Mouse (Mus musculus): Measurements from ENCODE around the gene Ddias. TPM values are rescaled to one million over a fixed set of nuclear protein-coding genes. Genes with fewer than 3 reads are reported as not detected.
"Not testable (repeated sequence)": the region's sequence is repeated elsewhere in the genome, so short reads cannot be mapped to it uniquely, and the experiment has no call there.

Ddias gene
- total RNA-seq (2021), result 1 to 10 TPM; 1.8 to 2.0 TPM
- long read RNA-seq, partial matches to known transcripts, result 0 of 3 reads
- long read RNA-seq, other reads (novel, unspliced or antisense), result 0 of 3 reads

- peak; percentile 98 for DNase-seq (ENCODE audit: low spot score in 2 of 2)
Observed at GRCm38 (mm10) chr7:92874116-92874675, at the start of gene Ddias, which contains the start of gene Prcp. Ddias (minus strand) TSS chr7:92874247. Prcp (plus strand) TSS chr7:92874470.

- DNase-seq (ENCODE audit: low spot score in 2 of 2), result no peak
Observed at GRCm38 (mm10) chr7:92920857-92921172, 46.8 kb upstream of the Ddias start.

- no peak for DNase-seq (ENCODE audit: low spot score in 2 of 2)
Observed at GRCm38 (mm10) chr7:92920172-92920856, 46.3 kb upstream of the Ddias start.

GRCm38 (mm10) chr7:92904285-92904684 lies 30.2 kb upstream of the Ddias start:
- DNase-seq (ENCODE audit: low spot score in 2 of 2), result not testable (repeated sequence)

GRCm38 (mm10) chr7:92903360-92904038 lies 29.5 kb upstream of the Ddias start:
- peak; percentile 46 to 71 for DNase-seq (ENCODE audit: low spot score in 2 of 2)

- DNase-seq (ENCODE audit: low spot score in 2 of 2), result peak in 1 of 2 experiments; percentile 33
Observed at GRCm38 (mm10) chr7:92897021-92897420, 23.0 kb upstream of the Ddias start.

DNA sequence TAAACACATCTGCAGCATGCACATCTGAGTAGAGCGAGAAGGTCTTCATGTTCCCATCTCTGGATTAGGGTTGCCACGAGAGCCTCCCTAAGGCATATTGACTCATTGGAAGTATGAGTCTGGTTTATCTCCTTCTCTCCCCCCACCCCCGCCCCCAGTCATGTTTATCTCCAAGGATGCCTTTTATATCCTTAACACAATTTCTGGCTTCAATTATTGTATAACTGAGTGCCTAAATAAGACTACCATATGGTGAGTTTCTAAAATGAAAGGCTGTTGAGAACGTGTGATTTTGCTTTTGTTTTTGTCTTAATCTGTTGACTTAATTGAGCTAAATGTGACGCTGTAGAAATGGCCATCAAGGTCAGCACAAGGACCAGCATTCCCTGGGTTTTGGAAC lies 22.0 kb upstream of the Ddias start:
- DNase-seq (ENCODE audit: low spot score in 2 of 2), result no peak

DNA sequence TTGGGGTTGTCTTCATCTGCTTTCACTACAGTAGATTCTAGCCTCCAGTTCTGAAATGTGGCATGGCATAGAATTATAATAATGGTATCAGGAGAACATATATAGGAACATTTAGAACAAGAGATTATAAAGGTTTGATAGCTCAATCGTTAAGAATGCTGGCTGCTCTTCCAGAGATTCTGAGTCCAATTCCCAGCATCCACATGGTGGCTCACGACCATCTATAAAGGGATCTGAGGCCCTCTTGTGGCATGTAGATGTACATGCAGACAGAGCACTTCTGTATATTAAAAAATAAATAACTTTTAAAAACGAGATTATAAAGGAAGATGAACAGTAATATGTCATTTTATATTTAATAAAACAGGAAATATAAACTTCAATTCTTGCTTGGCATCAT lies 19.4 kb upstream of the Ddias start:
- DNase-seq (ENCODE audit: low spot score in 2 of 2), result no peak

DNA sequence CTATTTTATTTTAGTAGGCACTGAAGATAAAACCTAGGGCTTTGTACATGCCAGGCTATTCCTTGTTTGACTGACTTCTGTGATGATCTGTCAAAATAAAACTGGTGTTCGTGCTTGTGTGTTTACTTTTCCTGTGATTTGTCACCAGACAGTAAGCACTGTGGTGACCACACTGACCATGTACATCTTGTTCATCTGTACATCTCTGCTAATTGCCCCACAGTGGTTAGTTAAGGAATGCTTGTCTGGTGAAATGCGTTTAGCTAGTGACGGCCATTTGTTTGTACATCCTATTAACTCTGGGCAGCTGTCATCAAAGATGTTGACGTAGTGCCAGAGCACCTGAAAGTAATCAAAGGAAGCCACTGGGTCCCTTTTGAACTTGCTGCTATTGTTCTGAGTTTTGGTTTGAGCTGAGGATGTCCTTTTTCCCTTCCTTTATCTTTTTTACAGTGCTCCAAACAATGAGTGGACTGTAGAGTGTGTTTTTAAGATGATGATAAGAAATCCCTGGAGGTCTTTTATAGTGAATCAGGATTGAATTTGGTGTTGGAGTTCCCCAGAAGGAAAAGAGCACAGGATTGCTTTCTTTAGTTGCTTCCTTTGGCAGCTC lies 16.7 kb upstream of the Ddias start:
- DNase-seq (ENCODE audit: low spot score in 2 of 2), result no peak

- no peak for DNase-seq (ENCODE audit: low spot score in 2 of 2)
Observed at GRCm38 (mm10) chr7:92890211-92890610, 16.2 kb upstream of the Ddias start.

DNA sequence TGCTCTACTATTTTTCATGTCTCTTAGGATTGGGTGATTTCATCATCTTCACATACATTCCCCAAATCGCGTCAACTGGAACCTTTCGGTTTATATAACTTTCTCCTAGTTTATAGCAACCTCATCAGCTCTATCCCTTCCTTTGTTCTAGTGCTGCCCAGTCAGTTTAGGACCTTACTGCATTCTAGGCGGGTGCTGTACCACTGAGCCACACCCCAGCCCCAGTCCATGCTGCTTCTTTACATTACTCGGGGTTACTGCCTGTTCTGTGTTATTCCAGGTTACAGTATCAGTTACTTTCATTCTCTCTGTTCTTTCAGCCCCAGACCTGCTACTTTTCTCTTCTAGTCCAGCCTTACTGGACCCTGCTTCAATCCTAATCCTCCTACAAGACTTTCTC lies 13.2 kb upstream of the Ddias start:
- no peak for DNase-seq (ENCODE audit: low spot score in 2 of 2)

DNA sequence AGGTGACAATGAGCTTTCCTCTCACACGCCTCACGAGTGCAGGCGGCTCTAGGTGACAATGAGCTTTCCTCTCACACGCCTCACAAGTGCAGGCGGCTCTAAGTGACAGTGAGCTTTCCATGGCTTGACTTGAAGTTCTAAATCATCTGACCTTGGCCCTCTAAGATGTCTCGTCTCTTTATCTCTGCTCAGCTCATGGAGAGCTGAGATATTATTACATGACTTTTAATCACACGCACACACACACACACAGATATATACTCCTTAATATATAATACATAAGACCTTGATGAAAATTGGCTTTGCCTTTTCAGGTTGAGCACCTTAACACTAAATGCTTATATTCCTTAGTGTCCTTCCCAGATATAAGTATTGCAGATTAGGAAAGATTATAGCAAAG lies 12.8 kb upstream of the Ddias start:
- no peak for DNase-seq (ENCODE audit: low spot score in 2 of 2)

- DNase-seq (ENCODE audit: low spot score in 2 of 2), result no peak
Observed at GRCm38 (mm10) chr7:92884998-92885660, 11.1 kb upstream of the Ddias start.

- DNase-seq (ENCODE audit: low spot score in 2 of 2), result no peak
Observed at GRCm38 (mm10) chr7:92883850-92884716, 10.0 kb upstream of the Ddias start.

DNA sequence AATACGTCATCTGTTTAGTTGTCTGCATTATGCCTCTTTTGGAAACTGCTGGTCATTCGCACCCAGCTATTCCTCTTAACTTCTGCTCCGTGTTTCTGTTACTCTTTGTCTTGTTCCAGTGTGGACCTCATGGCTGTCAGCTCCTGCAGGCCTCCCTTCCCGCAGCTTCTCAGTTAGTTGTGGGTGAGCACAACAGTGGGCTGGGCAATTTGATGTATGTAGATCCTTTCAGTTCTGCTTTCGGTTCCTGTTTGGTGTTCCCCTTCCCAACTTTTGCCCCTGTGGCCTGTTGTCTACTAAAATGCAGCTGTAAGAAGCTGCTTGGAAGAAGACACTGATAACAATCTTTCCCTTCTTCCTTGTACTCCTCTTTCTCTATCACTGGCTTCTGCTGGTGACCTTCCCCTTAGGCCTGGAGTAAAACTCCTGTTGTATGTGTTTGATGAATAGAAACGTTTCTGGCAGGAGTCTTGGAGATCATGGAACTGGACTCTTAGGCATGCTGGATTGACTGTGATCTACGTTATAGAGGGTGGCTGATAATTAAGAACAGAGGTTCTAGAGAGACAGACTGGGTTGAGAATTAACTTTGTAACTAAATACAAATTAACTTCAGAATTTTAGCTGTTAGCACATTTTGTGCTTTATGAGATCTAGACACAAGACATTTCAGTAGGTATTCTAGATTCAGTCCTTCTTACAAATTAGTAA lies 4.7 kb upstream of the Ddias start:
- no peak for DNase-seq (ENCODE audit: low spot score in 2 of 2)

- no peak for DNase-seq (ENCODE audit: low spot score in 2 of 2)
Observed at GRCm38 (mm10) chr7:92876538-92876937, 2.5 kb upstream of the Ddias start.

DNA sequence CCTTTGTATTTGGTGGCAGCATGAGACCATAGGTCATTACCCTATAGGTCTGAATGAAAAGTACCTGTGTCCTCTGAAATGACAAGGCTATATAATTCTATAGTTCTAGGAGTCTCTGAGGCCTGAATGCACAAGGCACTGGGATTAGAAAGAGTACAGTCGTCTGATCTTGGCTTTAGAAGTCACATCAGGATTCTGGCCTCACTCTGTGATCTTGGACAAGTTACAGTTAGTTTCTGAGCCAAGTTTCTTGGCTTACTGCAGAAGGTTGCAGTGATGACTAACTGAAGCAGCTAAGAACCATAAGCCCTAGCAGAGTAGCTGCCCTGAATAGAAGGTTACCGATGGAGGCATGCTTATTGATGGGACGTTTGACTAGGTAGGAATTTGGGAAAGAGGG lies 2.0 kb upstream of the Ddias start:
- peak in 1 of 2 experiments; percentile 13 for DNase-seq (ENCODE audit: low spot score in 2 of 2)

DNA sequence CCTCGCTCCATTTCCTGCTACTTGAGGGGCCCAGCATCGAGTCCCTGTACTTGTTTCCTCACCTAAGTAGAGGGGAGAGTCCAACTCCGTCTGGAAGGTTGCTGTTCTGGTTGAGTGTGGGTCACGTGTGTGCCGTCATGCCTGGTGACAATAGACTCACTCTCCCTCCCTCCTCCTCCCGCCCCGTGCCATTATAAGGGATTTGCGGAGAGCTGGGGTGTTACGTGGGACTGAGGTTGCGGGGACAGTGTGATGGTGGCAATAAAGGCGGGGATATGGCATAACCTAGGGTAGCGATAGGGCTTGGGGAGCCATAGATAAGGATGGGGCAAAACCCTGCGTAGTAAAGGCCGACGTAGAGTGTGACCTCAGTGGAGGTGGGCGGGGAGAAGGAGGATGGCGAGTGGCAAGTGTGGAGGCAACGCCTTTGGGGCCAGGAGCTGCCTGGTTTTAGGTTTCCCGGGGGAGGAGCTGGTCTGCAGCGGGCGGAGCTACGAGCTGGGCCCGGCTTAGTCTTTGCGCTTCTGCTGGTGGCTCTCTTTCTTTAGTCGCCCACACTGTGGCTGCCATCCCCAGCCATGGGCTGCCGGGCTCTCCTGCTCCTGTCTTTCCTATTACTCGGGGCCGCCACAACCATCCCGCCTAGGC lies 838 bp upstream of the Ddias start:
- peak; percentile 76 to 84 for DNase-seq (ENCODE audit: low spot score in 2 of 2)

DNA sequence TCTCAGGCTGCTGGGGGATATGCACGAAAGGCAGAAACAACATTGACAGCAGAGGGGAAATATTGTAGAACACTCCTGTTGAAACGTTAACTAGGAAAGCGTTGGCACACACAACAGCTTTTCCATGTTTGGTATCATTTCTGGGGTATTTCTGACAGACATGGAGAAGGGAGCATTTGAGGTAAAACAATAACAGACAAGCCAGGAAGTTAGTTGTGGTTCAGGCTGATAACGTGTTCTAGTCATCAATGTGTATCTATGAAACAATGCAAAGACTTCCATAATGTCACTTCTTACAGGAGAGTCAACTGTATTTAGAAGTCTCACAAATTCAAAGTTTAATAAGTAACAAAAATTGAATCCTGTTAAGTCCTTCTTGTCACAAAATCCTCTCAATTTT lies 2.5 kb downstream of the Ddias start:
- DNase-seq (ENCODE audit: low spot score in 2 of 2), result no peak
